Mouse (Mus musculus) C2C12 (cell line): ENCODE results near the gene Ilvbl.

Experiments
- CTCF ChIP-seq: IDR thresholded peaks from one replicate; pipeline ENCODE4 v1.5.1; 2011; ENCODE audit not compliant: control insufficient read depth, insufficient read depth, insufficient read length
- FOSL1 ChIP-seq: IDR thresholded peaks from one replicate; pipeline ENCODE4 v1.8.0; 2011; ENCODE audit warnings: mild to moderate bottlenecking, low read length; ENCODE audit not compliant: poor library complexity, insufficient read depth, severe bottlenecking
- MAX ChIP-seq: IDR thresholded peaks from one replicate; pipeline ENCODE4 v1.6.1; 2011; ENCODE audit warnings: mild to moderate bottlenecking, control low read depth
- MYOD1 ChIP-seq: IDR thresholded peaks from one replicate; pipeline ENCODE4 v1.6.1; 2011; ENCODE audit warnings: low read depth; ENCODE audit not compliant: control insufficient read depth, insufficient read length
- MYOG ChIP-seq: IDR thresholded peaks from one replicate; pipeline ENCODE4 v1.6.1; 2011; ENCODE audit not compliant: control insufficient read depth, insufficient read length; ENCODE audit errors: extremely low read depth
- USF1 ChIP-seq: IDR thresholded peaks from one replicate; pipeline ENCODE4 v1.6.1; 2011; ENCODE audit warnings: low read depth, mild to moderate bottlenecking, control low read depth, moderate library complexity

DNA sequence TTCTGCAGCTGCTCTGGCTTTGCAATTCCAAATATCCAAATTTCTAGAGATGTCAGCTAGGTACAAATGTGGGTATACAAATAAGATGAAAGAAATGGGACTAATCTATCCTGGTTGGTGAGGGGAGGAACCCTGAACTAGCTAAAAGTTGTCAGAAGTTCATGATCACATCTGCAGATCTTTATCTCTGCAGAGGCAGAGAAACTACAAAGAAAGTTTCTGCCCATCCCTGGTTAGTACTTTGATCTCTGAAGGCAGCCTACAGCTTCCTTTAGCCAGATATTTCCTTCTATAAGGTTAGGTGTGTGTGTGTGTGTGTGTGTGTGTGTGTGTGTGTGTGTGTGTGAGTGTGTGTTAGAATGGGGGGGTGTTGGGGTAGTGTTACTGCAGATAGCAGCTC is 20.4 kb downstream of the Ilvbl start:
- no peak for TF ChIP-seq USF1
- TF ChIP-seq CTCF: no peak
- no peak for TF ChIP-seq MAX
- TF ChIP-seq MYOG: no peak
- TF ChIP-seq FOSL1: no peak
- TF ChIP-seq MYOD1: no peak
